Mouse (Mus musculus) left cerebral cortex, postnatal 14 days (tissue): ENCODE measurements around the gene Haus8. TPM values are rescaled to one million over a fixed set of nuclear protein-coding genes. Genes with fewer than 3 reads are reported as not detected.
"Not testable (repeated sequence)": the region's sequence is repeated elsewhere in the genome, so short reads cannot be mapped to it uniquely, and the experiment has no call there.

Source experiments
- DNase-seq, 2 experiments: peaks; one replicate each; pipeline ENCODE4 v3.0.0; 2021 to 2022; ENCODE audit warnings: low spot score in 2 of 2, mixed read lengths in 1 of 2
- intact Hi-C: fragments of 180-260 bp; cut with DNase I; formaldehyde crosslinking; loops from one replicate; pipeline ENCODE4 v1.15.1; 2025
- total RNA-seq, 2 experiments: library from RNA; stranded (reverse); gene quantifications; 2 replicates each; pipeline ENCODE4 v1.2.3; 2021

The Haus8 gene
- total RNA-seq, 2 experiments from 2014 or later: 11.7 to 15.3 TPM

DNA sequence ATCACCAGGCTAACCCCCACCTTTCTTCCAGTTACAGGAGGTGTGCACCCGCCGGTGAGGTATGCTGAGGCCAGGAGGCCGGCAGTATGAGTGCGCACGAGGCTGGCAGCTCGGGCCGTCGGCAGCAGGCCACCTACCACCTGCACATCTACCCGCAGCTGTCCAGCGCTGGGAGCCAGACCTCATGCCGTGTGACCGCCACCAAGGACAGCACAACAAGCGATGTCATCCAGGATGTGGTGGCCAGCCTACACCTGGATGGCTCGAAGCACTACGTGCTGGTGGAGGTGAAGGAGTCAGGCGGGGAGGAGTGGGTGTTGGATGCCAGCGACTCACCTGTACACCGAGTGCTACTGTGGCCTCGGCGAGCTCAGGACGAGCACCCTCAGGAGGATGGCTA, 17.5 kb upstream of the Haus8 start:
- no peak for DNase-seq
- intact Hi-C loops: no loop called here

- intact Hi-C loops: no loop called here
- no peak for DNase-seq
Measured at GRCm38 (mm10) chr8:71289098-71289497, 16.4 kb upstream of the Haus8 start.

DNA sequence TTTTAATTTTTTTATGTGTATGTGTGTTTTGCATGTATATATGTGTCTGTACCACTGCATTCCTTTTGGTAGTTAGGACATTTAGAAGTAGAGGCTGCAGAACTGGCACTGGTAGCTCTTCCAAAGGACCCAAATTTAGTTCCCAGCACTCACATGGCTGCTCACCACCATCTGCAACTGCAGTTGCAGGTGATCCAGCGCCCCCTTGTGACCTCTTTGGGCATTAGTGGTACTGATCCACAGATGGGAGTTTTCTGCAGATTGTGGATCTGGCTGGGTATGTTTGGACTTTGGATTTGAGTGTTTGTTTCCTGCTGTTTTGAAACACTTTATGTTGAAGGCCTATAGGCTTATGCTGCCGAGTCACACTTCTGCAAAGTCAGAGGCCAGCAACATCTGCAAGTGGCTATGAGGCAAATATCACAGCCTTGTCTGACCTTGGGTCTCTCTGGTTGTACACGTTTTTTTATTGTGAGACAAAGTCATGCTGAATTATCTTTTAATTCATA, 15.8 kb upstream of the Haus8 start:
- no peak for DNase-seq
- intact Hi-C loops: no loop called here

- intact Hi-C loops, DNase-seq: not testable (repeated sequence)
Measured at GRCm38 (mm10) chr8:71286223-71286622, 13.5 kb upstream of the Haus8 start.

GRCm38 (mm10) chr8:71282621-71283020, 9.9 kb upstream of the Haus8 start:
- DNase-seq: no peak
- intact Hi-C loops: loop anchor here (5.0 kb wide), 1 partner anchor 455 kb away; no protein-coding TSS in a partner anchor

DNA sequence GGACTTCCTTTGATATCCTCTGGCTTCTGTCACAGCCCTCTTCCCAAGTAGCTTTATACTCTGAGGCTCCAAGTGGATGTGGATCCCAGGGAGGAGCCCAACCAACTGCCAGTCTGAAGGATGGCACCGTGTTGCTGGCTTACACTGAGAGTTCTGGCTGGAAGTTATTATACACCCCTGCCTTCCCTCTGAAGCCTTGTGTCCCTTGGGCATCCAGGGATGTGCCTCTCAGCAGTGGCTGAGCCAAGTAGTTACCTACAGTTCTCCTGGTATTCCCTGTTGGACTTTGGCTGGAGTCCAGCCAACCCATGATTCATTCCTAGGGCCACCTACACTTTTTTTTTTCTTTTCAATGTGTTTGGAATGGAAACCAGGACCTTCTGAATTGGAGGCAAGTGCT, 9.0 kb upstream of the Haus8 start:
- not testable (repeated sequence) for DNase-seq
- intact Hi-C loops: loop anchor here (5.0 kb wide), 1 partner anchor 456 kb away; no protein-coding TSS in a partner anchor

DNA sequence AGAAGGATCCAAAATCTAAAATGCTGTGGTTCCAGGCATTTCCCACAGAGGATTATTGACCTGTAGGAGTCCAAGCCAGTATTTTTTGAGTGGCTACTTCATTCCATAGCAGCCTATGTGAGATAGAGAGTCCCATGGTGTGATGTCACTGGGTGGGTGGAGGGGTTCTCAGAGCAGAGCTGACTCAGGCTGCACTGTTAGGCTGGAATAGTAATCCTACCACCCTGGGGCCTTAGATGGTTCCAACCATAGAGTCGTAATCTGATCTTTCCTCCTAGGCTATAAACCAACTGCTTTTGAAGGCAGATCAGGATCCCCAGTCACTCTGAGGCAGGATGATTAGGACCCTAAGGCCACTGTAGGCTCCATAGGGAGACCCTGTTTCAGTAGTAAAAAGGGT, 6.7 kb upstream of the Haus8 start:
- not testable (repeated sequence) for DNase-seq
- intact Hi-C loops: loop anchor here (10.0 kb wide), 1 partner anchor 375 kb away; the partner anchor contains the start of gene Map1s

- intact Hi-C loops: loop anchor here (10.0 kb wide), 1 partner anchor 371 kb away; the partner anchor contains the start of gene Map1s
- DNase-seq: no peak
Measured at GRCm38 (mm10) chr8:71276166-71276565, 3.4 kb upstream of the Haus8 start.

DNA sequence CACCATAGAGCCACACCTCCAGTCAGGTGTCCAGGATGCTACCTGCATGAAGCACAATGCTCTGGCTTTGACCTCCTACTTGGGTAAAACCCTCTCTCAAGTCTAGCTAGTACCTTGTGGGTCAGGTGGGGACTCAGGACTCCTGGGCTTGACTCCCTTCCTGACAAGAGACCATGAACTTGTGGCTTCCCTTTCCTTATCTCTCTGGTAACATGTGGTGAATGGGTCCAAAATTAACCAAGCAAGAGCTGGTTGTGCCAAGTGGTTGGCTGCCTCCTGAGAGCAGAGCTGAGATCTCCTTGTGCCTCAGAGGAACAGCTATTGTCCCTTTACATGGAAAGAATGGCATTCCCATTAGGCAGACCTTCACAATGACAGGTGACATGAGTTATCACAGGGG, 1.7 kb upstream of the Haus8 start:
- intact Hi-C loops: loop anchor here (10.0 kb wide), 1 partner anchor 370 kb away; the partner anchor contains the start of gene Map1s

DNA sequence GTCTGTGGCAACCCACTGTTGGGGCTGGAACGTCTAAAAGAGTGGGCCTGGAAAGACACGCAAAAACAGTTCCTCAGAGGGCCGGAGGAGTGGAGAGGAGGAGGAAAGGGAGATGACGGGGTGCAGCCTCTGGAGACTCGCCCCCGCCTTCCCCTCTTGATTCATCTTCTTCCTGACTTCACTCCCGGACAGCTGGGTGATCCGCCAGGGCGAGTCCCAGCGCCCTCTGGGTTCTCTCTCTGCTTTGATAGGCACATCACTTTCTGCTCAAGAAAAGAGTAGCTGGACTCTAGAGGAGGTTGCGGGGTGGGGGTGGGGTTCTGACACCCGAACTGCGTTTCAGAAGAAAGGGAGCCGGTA, 397 bp upstream of the Haus8 start:
- intact Hi-C loops: loop anchor here (10.0 kb wide), 1 partner anchor 368 kb away; the partner anchor contains the start of gene Map1s

More for the DNA sequence above, 1.7 kb upstream of the Haus8 start:
- DNase-seq: no peak

DNA sequence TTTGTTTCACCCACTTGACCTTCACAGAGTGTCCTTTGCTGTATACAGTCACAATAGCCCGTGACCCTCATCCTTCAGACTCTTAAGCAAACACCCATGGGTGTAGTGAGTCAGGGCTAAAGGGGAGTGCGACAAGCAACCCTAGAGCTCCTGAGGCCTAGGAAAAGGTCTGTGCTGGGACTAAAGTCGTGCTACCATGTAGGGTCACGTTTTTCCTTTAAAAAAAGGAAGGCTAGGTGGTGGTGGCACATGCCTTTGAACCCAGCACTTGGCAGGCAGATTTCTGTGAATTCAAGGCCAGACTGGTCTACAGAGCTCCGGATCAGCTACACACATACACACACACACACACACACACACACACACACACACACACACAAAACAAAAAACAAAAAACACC, 1.1 kb downstream of the Haus8 start:
- intact Hi-C loops: loop anchor here (10.0 kb wide), 1 partner anchor 367 kb away; the partner anchor contains the start of gene Map1s
- DNase-seq: no peak

More for the DNA sequence above, 397 bp upstream of the Haus8 start:
- peak in 1 of 2 experiments; percentile 53 for DNase-seq

- DNase-seq, intact Hi-C loops: not testable (repeated sequence)
Measured at GRCm38 (mm10) chr8:71268286-71268685, 4.4 kb downstream of the Haus8 start.

DNA sequence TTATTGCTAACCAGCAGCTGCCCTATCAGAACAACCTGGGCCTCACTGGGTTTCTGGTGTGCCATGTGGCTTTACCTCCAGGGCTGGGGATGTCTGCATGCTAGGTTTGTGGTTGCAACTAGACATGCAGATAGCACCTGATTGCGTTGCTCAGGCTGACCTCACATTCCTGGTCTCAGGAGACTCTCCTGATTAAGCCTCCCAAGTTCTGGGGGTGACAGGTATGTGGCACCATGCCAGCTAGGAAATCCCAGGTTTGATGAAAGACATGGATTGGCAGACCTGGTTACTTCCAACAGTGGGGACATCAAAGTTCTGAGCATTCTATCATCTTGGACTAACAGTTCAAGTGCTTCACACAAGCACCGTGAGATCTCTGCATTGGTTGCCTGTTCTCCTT, 5.0 kb downstream of the Haus8 start:
- no peak for DNase-seq
- intact Hi-C loops: no loop called here

DNA sequence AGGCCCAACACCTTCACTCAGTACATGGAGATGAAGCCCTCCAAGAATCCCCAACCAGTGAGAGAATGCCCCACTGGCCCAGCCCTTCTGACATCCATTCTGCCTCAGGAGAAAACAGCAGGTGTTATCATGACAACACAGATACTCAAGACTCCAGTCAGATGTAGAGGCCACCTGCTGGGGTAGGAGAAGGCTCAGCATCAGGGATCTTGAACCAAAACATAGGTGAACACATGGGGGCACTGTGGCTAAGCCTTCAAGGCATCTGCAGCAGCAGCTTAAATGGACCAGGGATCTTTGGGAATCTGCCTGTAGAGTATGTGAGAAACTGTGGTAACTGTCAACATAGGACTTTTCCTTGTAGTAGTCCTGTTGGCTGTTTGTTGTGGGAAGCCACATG, 11.5 kb downstream of the Haus8 start:
- intact Hi-C loops: no loop called here

DNA sequence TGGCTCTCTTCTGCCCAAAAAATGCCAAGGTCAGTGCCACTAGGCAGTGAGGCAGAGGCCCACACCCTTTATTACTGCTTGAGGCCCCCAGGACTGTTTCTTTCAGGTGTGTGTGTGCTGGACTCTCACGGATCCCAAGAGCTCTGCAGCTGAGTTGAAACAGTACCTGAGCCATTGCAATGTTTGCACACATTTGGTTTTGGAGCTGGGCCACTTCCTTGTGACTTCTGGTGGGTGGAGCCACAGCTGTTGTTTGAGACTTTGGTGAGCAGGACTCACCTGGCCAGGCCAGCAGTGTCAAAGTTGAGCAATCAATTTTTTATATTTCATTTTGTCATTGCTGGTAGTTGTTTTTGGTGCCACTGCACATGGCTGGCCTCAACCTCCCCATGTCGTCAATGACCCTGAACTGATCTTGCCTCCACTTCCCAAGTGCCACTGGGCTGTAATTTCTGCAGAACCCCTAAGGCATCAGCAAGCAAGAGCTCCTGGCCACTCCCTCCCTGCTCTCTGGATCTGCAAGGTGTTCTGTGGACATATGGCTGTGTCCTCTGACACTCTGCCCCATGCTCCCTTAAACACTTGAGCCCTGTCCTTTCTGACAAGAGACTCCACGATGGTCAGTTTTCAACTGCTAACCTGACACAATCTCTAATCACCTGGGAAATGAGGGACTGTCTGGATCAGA, 16.0 kb downstream of the Haus8 start:
- intact Hi-C loops: no loop called here
- DNase-seq: no peak

More for the DNA sequence above, 11.5 kb downstream of the Haus8 start:
- DNase-seq: no peak

DNA sequence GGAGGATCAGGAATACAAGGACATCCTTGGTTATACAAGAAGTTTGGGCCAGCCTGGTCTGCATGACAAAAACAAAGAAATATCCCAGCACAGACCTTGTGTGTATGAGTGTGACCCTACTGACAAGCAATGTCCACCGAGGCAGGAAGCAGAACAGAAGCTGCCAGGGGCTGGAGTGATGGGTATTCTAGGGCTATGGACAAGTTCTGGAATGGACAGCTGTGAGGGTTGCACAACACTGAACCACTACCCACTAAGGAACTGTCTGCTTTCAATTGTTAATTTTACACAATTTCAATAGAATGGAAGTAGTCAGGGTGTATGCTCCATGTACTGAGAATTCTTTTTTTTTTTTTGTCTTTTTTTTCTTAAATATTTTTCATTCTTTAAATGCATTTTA, 24.5 kb downstream of the Haus8 start:
- intact Hi-C loops: no loop called here
- DNase-seq: no peak

GRCm38 (mm10) chr8:71242757-71243156, 30.0 kb downstream of the Haus8 start:
- intact Hi-C loops: no loop called here
- DNase-seq: no peak

DNA sequence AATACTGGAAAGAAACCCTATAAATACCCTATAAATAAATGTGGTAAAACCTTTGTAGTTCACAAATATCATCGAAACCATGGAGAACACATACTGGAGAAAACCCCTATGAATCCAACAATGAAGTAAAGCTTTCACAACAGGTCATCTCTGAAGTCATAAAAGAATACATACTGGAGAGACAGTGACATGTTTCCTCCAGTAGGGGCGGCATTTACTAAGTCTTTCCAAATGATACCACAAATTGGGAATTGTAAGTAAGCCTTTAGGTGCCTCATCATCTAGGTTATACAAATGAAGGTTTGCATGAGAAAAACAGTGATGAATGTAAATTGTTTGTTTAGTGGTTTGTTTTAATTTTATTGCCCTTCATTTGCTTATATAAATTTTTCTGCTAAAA, 48.2 kb downstream of the Haus8 start:
- DNase-seq: no peak
- intact Hi-C loops: no loop called here

- intact Hi-C loops, DNase-seq: not testable (repeated sequence)
Measured at GRCm38 (mm10) chr8:71214266-71214665, 58.5 kb downstream of the Haus8 start.

DNA sequence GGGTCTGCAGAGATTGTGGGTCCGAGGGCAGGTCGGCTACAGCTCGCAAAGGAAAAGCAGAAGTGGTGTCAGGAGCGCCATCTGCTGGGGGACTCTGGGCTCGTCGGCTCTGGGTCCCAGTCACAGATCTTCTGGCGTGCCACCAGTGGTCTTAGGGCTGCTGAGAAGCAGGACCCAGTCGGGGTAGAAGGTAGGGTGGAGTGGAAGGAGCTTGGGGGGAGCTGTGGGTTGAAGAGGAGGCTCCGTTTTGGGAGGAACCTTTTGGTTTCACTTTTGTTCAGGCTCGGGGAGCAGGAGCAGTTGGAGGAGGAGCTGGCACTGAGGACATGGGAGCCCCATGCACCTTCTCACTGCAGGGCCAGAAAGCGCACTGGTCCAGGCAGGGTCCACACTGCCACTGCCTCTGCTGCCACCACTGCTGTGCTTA, 67.2 kb downstream of the Haus8 start:
- DNase-seq, intact Hi-C loops: not testable (repeated sequence)
